Mouse (Mus musculus): Measurements from ENCODE around the gene Fam43a. TPM values are rescaled to one million over a fixed set of nuclear protein-coding genes. Genes with fewer than 3 reads are reported as not detected.

Fam43a gene
- polyA plus RNA-seq (2015; fragmentation: Nextera tagmentation; extraction: Ambion mirVana), result 13.4 and 14.2 TPM in 2 replicates

- no peaks in the 10 kb centered on the region for H3K27me3 ChIP-seq (ENCODE audit: control insufficient read depth, insufficient read depth, low read length)
- ATAC-seq (ENCODE audit: low FRiP score, low TSS enrichment) (peak; percentile 81), DNase-seq (ENCODE audit: low spot score) (peak; percentile 90)
- peak within 1 kb of the TSS; percentile 89 for H3K27ac ChIP-seq (replicated peaks)
- peaks cover 6% of the 10 kb centered on the region; the same call in 1 of the 2 replicates for H3K4me1 ChIP-seq (replicated peaks; ENCODE audit: control insufficient read depth, insufficient read depth)
- peak within 1 kb of the TSS; percentile 80 for H3K4me3 ChIP-seq (ENCODE audit: low read depth, low read length)
- WGBS, result under 1% methylated on average over 62 of the region's 63 CpGs
- H3K9ac ChIP-seq (ENCODE audit: low read length), result peak within 1 kb of the TSS; percentile 76
- H3K4me2 ChIP-seq (replicated peaks; ENCODE audit: low read depth), result peak within 1 kb of the TSS; percentile 81
- no peaks in the 10 kb centered on the region for H3K9me3 ChIP-seq (ENCODE audit: control insufficient read depth, low read length)
- TF ChIP-seq EP300 (optimal IDR thresholded peaks at IDR 0.05) (no peak), CTCF (IDR thresholded peaks at IDR 0.05; ENCODE audit: low read depth) (peak; percentile 74)
- H3K36me3 ChIP-seq (ENCODE audit: control insufficient read depth, insufficient read depth, low read length), result no peaks in the 10 kb centered on the region
These were observed at the start of gene Fam43a for GRCm38 (mm10) chr16:30599491-30600268. Gene Fam43a, plus strand, starts transcription at chr16:30599723.

- Histone ChIP-seq H3K27ac (replicated peaks) (peak overlapping the region; percentile 45; the same call in 1 of the 2 replicates), H3K36me3 (ENCODE audit: control insufficient read depth, insufficient read depth, low read length) (no peaks in the 10 kb centered on the region), H3K27me3 (ENCODE audit: control insufficient read depth, insufficient read depth, low read length) (no peaks in the 10 kb centered on the region), H3K4me2 (replicated peaks; ENCODE audit: low read depth) (peak overlapping the region; percentile 93), H3K4me1 (replicated peaks; ENCODE audit: control insufficient read depth, insufficient read depth) (0 out of 2 replicates have a peak, but pooled peaks cover 3% of the 10 kb centered on the region), H3K9me3 (ENCODE audit: control insufficient read depth, low read length) (peaks cover 4% of the 10 kb centered on the region; the same call in 1 of the 2 replicates), H3K4me3 (ENCODE audit: low read depth, low read length) (peak overlapping the region; percentile 78), H3K9ac (ENCODE audit: low read length) (peak overlapping the region; percentile 87)
- TF ChIP-seq EP300 (optimal IDR thresholded peaks at IDR 0.05) (no peak), CTCF (IDR thresholded peaks at IDR 0.05; ENCODE audit: low read depth) (peak; percentile 94)
- WGBS, result under 1% methylated on average over 61 of the region's 63 CpGs
- ATAC-seq (ENCODE audit: low FRiP score, low TSS enrichment) (peak; percentile 89), DNase-seq (ENCODE audit: low spot score) (peak; percentile 83)
These were observed 49.4 kb upstream of the Fam43a start for GRCm38 (mm10) chr16:30549966-30550747.

DNA sequence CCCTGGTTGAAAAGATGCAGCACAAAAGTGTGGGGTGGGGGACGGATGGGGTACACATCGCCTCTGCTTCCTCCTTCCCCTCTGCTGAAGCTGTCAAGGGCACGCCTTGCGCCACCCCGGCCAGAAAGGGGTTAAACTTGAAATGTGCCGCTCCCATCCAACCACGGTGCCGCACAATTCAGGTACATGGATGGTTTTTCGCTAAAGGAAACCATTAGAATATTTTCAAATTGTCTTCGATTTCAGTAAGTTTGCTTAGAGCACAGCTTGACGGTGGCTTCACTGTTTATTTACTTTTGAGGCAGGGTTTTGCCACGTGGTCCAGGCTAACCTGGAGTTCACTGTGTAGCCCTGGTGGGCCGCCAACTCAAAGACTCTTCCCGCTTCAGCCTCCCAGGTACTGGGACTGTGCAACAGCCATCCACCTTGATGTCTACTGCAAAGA lies 48.8 kb upstream of the Fam43a start, which contains the start of gene Tmem44:
Gene Tmem44, minus strand, starts transcription at position 95 of the 445 bp plus-strand sequence.
- H3K27ac ChIP-seq (replicated peaks), result peak within 1 kb of the TSS; percentile 45; the same call in 1 of the 2 replicates
- H3K4me3 ChIP-seq (ENCODE audit: low read depth, low read length), result peak within 1 kb of the TSS; percentile 78
- H3K4me1 ChIP-seq (replicated peaks; ENCODE audit: control insufficient read depth, insufficient read depth), result 0 out of 2 replicates have a peak, but pooled peaks cover 3% of the 10 kb centered on the region
- peak within 1 kb of the TSS; percentile 93 for H3K4me2 ChIP-seq (replicated peaks; ENCODE audit: low read depth)
- ATAC-seq (ENCODE audit: low FRiP score, low TSS enrichment), result peak; percentile 54
- H3K9me3 ChIP-seq (ENCODE audit: control insufficient read depth, low read length), result peaks cover 8% of the 10 kb centered on the region; the same call in 1 of the 2 replicates
- DNase-seq (ENCODE audit: low spot score), result no peak
- H3K9ac ChIP-seq (ENCODE audit: low read length), result peak within 1 kb of the TSS; percentile 87
- H3K36me3 ChIP-seq (ENCODE audit: control insufficient read depth, insufficient read depth, low read length), result no peaks in the 10 kb centered on the region
- H3K27me3 ChIP-seq (ENCODE audit: control insufficient read depth, insufficient read depth, low read length), result no peaks in the 10 kb centered on the region
- 3% methylated on average over 12 of the region's 14 CpGs for WGBS
- no peak for TF ChIP-seq EP300 (optimal IDR thresholded peaks at IDR 0.05)
- TF ChIP-seq CTCF (IDR thresholded peaks at IDR 0.05; ENCODE audit: low read depth), result no peak

- Histone ChIP-seq H3K27me3 (ENCODE audit: control insufficient read depth, insufficient read depth, low read length) (no peaks in the 10 kb centered on the region), H3K9ac (ENCODE audit: low read length) (no peak overlapping the region), H3K4me1 (replicated peaks; ENCODE audit: control insufficient read depth, insufficient read depth) (0 out of 2 replicates have a peak, but pooled peaks cover 3% of the 10 kb centered on the region), H3K27ac (replicated peaks) (peak overlapping the region; percentile 77), H3K4me3 (ENCODE audit: low read depth, low read length) (no peak overlapping the region), H3K9me3 (ENCODE audit: control insufficient read depth, low read length) (peaks cover 8% of the 10 kb centered on the region; the same call in 1 of the 2 replicates), H3K36me3 (ENCODE audit: control insufficient read depth, insufficient read depth, low read length) (no peaks in the 10 kb centered on the region), H3K4me2 (replicated peaks; ENCODE audit: low read depth) (no peak overlapping the region)
- TF ChIP-seq CTCF (IDR thresholded peaks at IDR 0.05; ENCODE audit: low read depth) (no peak), EP300 (optimal IDR thresholded peaks at IDR 0.05) (no peak)
- DNase-seq (ENCODE audit: low spot score) (peak; percentile 62), ATAC-seq (ENCODE audit: low FRiP score, low TSS enrichment) (peak; percentile 20; the same call in 1 of the 2 replicates)
- 30% methylated on average over 11 of the region's 11 CpGs for WGBS
These were observed 46.7 kb upstream of the Fam43a start for GRCm38 (mm10) chr16:30552621-30553338.

DNA sequence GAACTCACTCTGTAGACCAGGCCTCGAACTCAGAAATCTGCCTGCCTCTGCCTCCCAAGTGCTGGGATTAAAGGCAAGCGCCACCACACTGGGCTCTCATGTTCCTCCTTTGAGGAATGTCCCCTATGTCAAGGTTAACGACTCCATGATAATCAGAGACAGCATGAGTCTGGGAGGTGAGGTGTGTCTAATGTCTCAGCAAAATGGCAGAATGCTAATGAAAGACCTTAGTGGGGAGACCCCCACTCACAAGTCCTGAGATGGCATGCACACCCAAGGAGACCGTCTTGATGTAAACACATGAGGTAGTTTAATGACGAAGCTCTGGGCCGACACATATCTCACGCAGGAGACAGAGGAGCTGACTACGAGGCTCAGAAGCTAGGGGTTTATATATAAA lies 45.4 kb upstream of the Fam43a start:
- 94% methylated on average over 8 of the region's 8 CpGs for WGBS
- Histone ChIP-seq H3K36me3 (ENCODE audit: control insufficient read depth, insufficient read depth, low read length) (no peaks in the 10 kb centered on the region), H3K4me1 (replicated peaks; ENCODE audit: control insufficient read depth, insufficient read depth) (0 out of 2 replicates have a peak, but pooled peaks cover 3% of the 10 kb centered on the region), H3K27me3 (ENCODE audit: control insufficient read depth, insufficient read depth, low read length) (no peaks in the 10 kb centered on the region), H3K27ac (replicated peaks) (no peak overlapping the region), H3K4me2 (replicated peaks; ENCODE audit: low read depth) (no peak overlapping the region), H3K9me3 (ENCODE audit: control insufficient read depth, low read length) (peaks cover 8% of the 10 kb centered on the region; the same call in 1 of the 2 replicates), H3K4me3 (ENCODE audit: low read depth, low read length) (no peak overlapping the region), H3K9ac (ENCODE audit: low read length) (no peak overlapping the region)
- ATAC-seq (ENCODE audit: low FRiP score, low TSS enrichment) (no peak), DNase-seq (ENCODE audit: low spot score) (no peak)
- no peak for TF ChIP-seq EP300 (optimal IDR thresholded peaks at IDR 0.05)
- no peak for TF ChIP-seq CTCF (IDR thresholded peaks at IDR 0.05; ENCODE audit: low read depth)

All from stomach, postnatal 0 days (tissue).